Mouse (Mus musculus) lung, postnatal 25 days (tissue): Measurements from ENCODE around the gene Hprt.

Experiments
- DNase-seq: peaks from one replicate; pipeline ENCODE4 v3.0.0; 2022; ENCODE audit warnings: low spot score

Gene Hprt

DNA sequence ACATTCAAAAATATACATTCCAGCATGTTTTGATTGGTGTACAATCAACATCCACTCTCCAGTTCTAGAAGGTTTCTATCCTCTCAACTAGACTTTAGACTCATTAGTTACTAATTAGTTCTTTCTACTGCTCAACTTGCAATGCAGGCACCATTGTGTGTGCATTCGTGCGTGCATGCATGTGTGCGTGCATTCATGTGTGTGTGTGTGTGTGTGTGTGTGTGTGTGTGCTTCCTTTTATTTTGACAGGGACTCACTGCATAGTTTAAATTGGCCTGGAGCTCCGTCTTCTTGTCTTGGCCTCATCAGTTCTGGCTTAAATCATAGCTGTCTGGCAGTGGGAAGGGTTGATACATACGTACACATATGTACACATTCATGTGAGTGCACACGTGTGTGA, 53.1 kb downstream of the Hprt start:
- no peak for DNase-seq

DNA sequence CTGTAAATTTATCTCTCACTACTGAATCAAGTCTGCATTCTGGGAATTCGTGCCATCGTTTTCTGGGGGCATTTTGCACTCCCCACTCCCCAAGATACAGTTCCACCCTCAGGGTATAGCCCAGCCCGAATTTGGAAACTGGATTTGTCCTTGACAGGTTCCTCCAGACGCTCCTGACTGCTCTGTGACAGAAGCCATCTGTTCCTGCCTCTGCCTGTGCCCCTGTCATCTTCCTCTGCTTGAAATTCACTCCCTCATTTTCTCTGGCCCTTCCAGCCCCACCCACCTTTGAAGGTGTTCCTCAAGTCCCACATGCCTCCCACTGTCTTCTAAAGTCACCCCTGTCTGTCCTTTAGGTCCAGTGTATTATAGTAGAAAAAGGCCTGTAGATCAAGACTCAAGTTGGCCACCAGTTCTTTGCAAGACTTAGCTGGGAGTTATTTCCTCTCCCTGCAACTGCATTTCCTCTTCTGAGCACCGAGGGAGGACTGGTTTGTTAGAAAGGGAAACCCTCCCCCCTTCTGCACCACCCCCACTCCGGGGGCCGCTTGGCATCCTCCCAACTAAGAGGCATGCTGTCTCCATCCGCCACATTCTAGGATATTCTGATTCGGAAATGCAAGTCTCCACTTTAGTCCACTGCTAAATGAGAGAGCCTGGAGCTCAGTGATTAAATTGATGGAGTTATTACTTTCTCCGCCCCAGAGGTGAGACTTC, 57.4 kb downstream of the Hprt start:
- DNase-seq, result no peak

DNA sequence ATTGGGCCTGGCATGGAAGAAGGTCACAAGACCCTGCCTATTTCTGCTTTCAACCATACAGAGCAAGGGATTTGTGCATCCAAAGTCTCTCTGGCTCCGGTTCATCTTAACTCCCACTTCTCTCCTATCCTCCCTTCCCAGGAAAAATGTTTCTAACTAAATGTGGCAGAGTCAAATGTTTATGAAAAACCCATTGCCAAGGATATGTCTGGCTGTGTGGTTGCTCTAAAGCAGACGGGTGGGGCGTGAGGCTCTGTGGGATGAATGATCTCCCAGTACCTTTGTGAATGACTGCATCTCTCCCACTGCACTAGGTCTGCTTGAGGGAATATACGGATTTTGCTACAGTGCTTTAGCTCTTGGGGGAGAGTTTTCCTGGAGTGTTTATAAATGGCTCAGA, 58.1 kb downstream of the Hprt start:
- DNase-seq, result no peak

DNA sequence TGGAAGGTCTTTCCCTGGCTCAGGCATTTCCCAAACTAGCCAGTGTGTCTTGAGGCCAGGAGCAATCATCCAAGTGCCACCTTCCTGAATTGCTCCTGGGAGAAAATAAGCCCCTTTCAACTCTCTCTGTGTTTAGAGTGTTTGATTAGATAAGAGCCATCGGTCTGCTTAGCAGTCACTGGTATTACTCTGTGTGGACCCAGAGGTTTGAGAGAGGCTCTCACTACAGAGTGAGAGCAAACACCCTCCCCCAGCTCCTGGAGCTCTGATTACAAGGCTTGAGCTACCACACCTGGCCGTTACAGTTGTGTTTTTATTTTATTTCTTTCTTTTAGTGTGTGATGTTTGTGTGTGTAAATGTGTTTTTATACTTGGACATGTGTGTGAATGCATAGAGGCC, 59.0 kb downstream of the Hprt start:
- DNase-seq, result no peak

DNA sequence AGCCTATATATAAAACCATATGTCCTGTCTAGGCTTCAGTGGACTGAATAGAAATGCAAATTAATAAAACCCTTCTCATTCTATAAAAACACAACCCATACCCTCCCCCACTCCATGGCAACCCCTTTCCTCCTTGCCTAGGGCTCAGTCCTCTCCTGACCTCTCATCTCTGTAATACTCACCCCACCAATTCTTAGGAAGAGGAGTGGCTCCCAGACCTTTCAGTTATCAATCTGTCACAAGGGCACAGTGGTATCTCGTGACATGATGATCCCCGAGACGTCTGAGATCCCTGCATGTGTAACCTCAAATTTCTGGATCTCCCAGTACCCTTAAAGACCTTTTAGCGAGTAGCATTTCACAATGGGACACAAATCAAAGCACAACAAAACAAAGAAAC, 61.3 kb downstream of the Hprt start:
- DNase-seq, result no peak

DNA sequence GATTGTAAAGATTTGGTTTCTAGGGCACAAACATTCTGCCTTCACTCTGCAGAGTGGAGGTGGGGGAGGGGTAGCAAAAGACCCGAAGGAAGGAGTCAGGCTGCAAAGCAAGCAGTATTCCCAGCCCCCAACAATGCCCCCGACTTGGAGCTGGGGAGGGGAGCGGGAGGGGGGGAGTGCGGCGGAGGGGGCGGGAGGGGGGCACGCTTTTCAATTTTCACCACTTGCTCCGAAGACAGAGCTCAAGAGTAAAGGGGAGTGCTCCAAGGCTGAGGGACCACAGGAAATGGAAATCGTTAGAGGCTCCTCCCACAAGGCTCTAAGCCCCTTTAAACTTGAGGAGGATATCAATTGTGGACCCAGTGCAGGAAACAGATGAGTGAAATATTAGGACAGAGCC, 62.4 kb downstream of the Hprt start:
- no peak for DNase-seq

DNA sequence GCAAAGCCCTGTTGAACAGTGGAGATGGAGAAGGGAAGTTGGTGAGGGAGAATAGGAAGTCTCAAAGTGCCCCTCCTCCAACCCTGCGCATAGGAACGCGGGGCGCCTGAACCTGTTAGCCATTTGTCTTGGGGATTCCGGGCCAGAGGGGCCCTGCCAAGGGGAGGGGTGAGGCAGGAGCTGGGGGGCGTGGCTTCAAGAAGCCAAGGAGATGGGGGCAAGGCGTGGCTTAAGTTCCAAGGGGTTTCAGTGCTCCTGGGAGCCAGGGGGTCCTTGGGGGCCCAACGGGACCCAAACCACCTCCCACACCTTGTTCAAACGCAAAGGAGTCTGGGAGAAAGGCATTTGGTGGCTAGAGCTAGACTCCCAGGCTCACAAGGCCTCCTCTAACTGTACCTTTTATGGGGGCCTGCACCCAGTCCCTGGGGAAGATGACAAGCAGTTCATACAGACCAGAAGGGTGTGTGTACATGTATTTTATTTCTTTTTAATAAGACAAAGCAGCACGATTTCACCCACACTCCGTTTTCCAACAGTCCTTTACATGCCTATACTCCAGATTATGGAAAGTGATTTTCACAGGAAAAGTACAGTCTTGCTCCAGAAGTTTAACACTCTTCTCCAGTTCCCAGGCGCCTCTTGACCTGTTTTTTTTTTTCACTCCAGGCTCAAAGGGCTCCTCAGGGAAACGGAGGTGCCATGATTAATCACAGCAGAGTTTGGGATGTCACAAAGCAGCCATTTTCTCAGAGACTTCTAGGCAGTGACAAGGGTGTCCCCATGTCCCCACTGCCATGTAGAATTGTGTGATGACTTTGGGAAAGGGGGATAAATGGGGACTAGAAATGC, 64.9 kb downstream of the Hprt start:
- DNase-seq, result no peak

DNA sequence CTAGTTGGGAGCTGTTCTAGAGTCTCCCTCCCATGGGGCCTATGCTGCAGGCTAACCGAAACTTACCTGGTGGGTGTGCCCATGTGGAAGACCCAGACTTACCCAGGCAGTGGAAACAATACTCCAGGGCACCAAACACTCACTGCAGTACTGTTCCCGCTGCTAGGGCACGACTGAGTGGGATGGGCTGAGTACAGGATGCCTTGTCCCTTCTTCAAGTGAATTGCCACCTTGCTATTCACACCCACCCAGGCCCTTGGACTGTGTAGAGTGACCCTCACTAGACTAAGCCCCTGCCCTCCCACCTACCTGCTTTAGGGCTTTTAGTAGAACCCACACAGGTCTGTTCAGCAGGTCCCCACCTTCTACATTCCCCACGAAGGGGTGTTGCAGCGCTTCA, 65.9 kb downstream of the Hprt start:
- DNase-seq, result no peak

DNA sequence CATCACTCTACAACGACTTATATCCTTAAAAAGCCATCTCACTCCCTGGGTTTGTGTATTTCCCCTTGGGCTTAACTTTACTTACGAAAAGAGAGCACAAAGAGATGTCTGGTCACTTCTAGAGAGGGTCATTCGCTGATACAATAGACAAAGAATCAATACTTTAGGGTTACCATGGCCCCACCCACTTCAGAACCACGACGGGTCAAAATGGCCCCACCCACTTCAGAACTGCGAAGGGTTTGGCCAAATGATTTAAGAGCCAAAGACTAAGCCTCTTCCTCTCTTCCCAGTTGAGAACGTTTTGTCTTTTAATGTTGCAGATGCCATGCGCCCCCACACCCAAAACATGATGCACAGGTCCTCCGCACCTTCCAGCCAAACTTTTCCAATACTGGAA, 67.8 kb downstream of the Hprt start:
- peak; percentile 9 for DNase-seq

DNA sequence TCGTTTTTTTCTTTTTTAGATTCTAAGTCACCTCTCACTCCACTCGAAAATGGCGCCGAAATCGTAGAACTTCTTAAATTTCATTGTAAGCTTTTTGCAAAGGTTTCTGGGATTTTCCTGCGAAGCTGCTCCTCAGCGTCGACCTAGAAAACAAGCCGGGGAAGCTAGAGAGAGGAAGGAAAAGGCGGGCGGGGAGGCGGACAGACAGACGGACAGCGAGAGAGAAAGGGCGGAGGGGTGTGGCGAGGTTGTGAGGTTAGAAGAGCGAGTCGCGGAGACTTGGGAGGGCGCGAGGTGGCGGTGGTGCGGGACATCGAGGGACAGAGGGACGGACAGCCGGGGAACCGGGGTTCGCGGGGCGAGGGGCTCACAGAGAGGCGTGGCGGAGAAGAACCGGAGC, 68.7 kb downstream of the Hprt start:
- peak; percentile 31 for DNase-seq

DNA sequence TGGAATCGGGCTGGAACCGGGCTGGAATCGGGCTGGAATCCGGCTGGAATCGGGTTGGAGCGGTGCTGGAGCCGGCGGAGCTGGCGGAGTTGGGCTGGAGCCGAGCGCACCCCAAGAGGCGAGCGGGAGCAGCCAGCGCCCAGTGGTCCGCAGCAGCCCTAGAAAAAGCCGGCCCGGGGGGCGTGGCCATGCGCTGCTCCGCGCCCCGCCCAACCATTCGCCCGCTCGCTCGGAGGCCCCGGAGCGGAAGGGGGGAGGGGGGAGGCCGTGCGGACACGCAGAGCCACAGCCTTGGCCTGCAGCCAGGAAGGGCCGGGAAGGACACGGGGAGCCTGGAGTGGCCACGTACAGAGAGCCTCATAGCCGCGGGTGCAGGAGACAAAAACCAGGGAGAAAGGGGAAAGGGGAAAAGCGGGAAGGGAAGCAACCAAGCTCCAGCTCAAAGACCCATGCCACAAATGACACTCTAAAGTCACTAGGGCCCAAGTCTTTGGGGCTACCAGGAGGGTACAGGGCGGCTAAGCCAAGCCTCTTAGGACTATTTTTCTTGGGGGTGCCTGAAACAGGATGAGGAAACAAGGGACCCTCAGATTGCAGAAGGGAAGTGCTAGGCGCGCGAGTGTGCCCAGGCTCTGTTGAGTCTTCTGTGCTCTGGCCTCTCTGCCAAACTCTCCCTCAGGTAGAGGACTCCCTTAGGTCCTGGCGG, 69.3 kb downstream of the Hprt start:
- DNase-seq, result peak; percentile 91

DNA sequence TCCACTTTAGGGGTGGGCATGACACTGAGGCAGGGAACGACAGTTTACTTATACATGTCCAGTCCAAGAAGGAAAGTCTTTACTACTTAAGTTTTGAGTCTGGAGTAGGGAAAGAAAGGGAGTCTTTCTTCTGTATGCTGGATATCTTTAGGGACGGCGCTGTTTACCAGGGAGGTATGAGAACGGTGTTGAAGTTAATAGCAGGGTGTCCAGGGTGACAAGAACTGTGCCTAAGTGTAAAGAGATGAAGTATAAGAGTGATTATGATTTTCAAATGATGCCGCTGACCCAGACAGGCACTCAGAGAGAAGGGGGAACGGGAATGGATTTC, 69.8 kb downstream of the Hprt start:
- no peak for DNase-seq

DNA sequence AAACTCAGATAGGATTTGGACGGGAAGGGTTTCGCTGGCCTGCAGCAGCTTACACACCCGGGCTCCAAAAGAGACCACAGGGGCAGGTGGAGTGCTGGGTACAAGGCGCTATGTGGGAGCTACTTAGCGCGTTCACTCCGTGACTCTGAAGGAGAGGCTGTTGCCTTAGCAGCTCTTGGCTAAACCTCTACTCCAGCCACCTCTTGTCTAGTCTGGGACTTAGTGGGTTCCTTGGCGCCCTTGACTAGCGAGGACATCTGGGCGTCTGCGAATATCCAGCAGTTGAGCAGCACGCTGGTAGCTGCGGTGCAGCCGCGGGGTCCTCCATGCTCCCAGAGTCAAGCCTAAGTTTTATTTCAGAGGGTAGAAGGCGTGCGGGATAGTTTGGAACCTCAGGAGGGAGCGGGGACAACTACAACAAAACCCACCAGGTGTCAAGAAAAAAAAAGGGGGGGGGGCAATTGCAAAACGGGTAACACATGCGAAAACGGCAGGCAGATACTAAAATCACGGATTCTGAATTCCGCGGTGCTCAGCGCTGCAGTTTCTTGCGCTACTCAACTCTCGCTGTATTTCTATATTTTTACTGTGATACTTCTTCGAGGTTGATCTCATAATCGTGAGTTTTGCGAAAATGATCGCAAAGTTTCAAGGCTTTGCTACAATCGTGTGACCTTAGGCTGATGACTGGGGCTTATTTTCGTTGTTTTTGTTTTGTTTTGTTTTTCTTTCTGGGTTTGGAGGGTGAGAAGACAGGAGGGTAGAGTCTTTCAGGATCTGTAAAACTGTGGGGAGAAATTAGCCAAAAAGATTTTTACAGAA, 70.7 kb downstream of the Hprt start:
- DNase-seq, result no peak

DNA sequence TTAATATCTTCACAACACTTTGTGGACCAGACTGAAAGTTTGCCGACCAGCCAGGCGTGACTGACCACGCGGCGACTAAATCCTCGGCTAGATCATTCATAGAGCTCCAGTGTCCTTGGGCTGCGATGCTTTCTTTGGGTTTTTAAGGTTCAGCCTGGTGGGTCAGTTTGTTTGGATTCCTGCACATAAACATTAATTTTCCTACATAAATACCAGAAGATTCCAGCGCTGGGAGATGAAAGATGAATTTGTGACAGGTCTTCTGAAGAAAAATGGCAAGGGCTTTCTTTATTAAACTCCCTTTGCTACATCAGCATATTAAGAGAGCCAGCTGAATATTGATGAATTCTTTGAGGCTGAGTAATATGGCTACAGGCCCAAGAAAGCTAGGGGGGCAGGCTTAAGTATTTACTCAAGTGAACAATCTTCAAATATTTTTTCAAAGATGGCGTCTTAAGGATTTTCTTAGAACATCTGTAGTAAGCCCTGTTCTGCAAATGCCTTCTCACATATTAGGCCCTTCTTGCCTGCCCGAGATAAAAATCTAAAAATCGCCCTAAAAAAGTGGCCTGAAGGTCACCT, 71.6 kb downstream of the Hprt start:
- DNase-seq, result no peak

DNA sequence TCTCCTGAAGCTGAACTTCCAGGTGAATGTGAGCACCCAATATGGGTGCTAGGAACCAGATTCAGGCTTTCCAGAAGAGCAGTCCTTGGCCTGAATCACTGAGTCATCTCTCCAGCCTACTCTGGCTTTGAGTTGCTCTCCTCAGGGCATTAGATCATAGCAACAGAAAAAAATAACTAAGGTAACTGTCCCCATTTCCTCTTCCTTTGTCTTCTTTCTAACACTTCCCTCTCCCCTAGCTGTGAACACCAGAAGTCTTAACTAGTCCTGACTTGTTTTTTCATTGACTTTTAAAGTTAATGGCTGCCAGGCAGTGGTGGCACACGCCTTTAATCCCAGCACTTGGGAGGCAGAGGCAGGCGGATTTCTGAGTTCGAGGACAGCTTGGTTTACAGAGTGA, 76.5 kb downstream of the Hprt start:
- DNase-seq, result no peak
